Comparison of ENCODE assay signal across 12 mouse cellular contexts in genomic region chr7:80121083-80121482, GRCm38 (mm10). TPM values are rescaled to one million over a fixed set of nuclear protein-coding genes. Genes with fewer than 3 reads are reported as not detected.
DNase-seq lines count a peak whose midpoint lies in the region; ATAC-seq and TF ChIP-seq lines count a peak whose summit lies in the region.
"Had no signal": no experiment of that assay in that cellular context is flagged by ENCODE, and none has a peak within 500 bp of the region (broad histone marks: within the 10 kb centered on the region; RNA-seq: fewer than 3 reads in every experiment).

No protein-coding gene starts in this region.

- no peak for TF ChIP-seq CTCF in lung, adult 2 months (IDR thresholded peaks at IDR 0.05; ENCODE audit: insufficient read depth, low read length)
- TF ChIP-seq CTCF in stomach, postnatal 0 days (IDR thresholded peaks at IDR 0.05; ENCODE audit: low read depth): no peak
- no peak for TF ChIP-seq CTCF in hindbrain, postnatal 0 days (IDR thresholded peaks at IDR 0.05; ENCODE audit: low read depth)

- 0 out of 2 replicates have a peak overlapping the region, but pooled peaks have one; percentile 16 for H3K4me2 ChIP-seq in heart, embryonic 13.5 days
- H3K4me2 ChIP-seq in limb, embryonic 15.5 days: no peak overlapping the region
- no peak overlapping the region for H3K4me2 ChIP-seq in stomach, postnatal 0 days (replicated peaks; ENCODE audit: low read depth)
- no peak overlapping the region for H3K4me2 ChIP-seq in hindbrain, postnatal 0 days (ENCODE audit: low read depth, low read length)
- H3K4me2 ChIP-seq: forebrain, embryonic 12.5 days; hindbrain, embryonic 15.5 days had no signal

- peak overlapping the region; percentile 37 for H3K9ac ChIP-seq in heart, embryonic 13.5 days
- no peak overlapping the region for H3K9ac ChIP-seq in limb, embryonic 15.5 days
- no peak overlapping the region for H3K9ac ChIP-seq in stomach, postnatal 0 days (ENCODE audit: low read length)
- H3K9ac ChIP-seq in hindbrain, postnatal 0 days (replicated peaks; ENCODE audit: low read length): no peak overlapping the region
- H3K9ac ChIP-seq: forebrain, embryonic 12.5 days; hindbrain, embryonic 15.5 days had no signal

- peak; percentile 24 to 69 for DNase-seq in lung, adult 18-20 months
- no peak for DNase-seq in lung, adult 2 months
- DNase-seq in stomach, postnatal 0 days (ENCODE audit: low spot score): no peak
- DNase-seq in left cerebral cortex, adult 8-10 months (ENCODE audit: low spot score in 2 of 2): no peak
- DNase-seq in hindbrain, postnatal 0 days (ENCODE audit: low spot score): no peak
- no peak for DNase-seq in urinary bladder, postnatal 25 days (ENCODE audit: low spot score)
- DNase-seq: left cerebral cortex, postnatal 4 days had no signal

- 0 out of 2 replicates have a peak, but pooled peaks cover 3% of the 10 kb centered on the region for H3K4me1 ChIP-seq in lung, adult 2 months (ENCODE audit: control insufficient read depth, insufficient read depth, low read length)
- H3K4me1 ChIP-seq in heart, embryonic 13.5 days: peaks cover 61% of the 10 kb centered on the region
- peaks cover 18% of the 10 kb centered on the region; the same call in 1 of the 2 replicates for H3K4me1 ChIP-seq in limb, embryonic 15.5 days
- 0 out of 2 replicates have a peak, but pooled peaks cover 3% of the 10 kb centered on the region for H3K4me1 ChIP-seq in stomach, postnatal 0 days (replicated peaks; ENCODE audit: control insufficient read depth, insufficient read depth)
- H3K4me1 ChIP-seq in hindbrain, postnatal 0 days (ENCODE audit: insufficient read depth, low read length): 0 out of 2 replicates have a peak, but pooled peaks cover 1% of the 10 kb centered on the region

- peak overlapping the region; percentile 98 for H3K27ac ChIP-seq in heart, embryonic 13.5 days (replicated peaks)
- H3K27ac ChIP-seq in limb, embryonic 15.5 days: 0 out of 2 replicates have a peak overlapping the region, but pooled peaks have one; percentile 40
- H3K27ac ChIP-seq in stomach, postnatal 0 days (replicated peaks): peak overlapping the region; percentile 73
- H3K27ac ChIP-seq in hindbrain, postnatal 0 days: no peak overlapping the region
- H3K27ac ChIP-seq: forebrain, embryonic 12.5 days; hindbrain, embryonic 15.5 days had no signal

- H3K9me3 ChIP-seq in heart, embryonic 13.5 days: no peaks in the 10 kb centered on the region
- no peaks in the 10 kb centered on the region for H3K9me3 ChIP-seq in limb, embryonic 15.5 days
- H3K9me3 ChIP-seq in stomach, postnatal 0 days (ENCODE audit: control insufficient read depth, low read length): no peaks in the 10 kb centered on the region
- H3K9me3 ChIP-seq in hindbrain, postnatal 0 days (ENCODE audit: low read length): no peaks in the 10 kb centered on the region
- H3K9me3 ChIP-seq: forebrain, embryonic 12.5 days; hindbrain, embryonic 15.5 days had no signal

- H3K36me3 ChIP-seq in heart, embryonic 13.5 days: no peaks in the 10 kb centered on the region
- H3K36me3 ChIP-seq in limb, embryonic 15.5 days: no peaks in the 10 kb centered on the region
- no peaks in the 10 kb centered on the region for H3K36me3 ChIP-seq in stomach, postnatal 0 days (ENCODE audit: control insufficient read depth, insufficient read depth, low read length)
- no peaks in the 10 kb centered on the region for H3K36me3 ChIP-seq in hindbrain, postnatal 0 days (ENCODE audit: insufficient read depth, low read length)
- H3K36me3 ChIP-seq: forebrain, embryonic 12.5 days; hindbrain, embryonic 15.5 days had no signal

- 47% methylated on average over 5 of the region's 5 CpGs for WGBS in lung, adult 2 months
- WGBS in heart, embryonic 13.5 days: 27% methylated on average over 5 of the region's 5 CpGs
- 31% methylated on average over 5 of the region's 5 CpGs for WGBS in limb, embryonic 15.5 days
- 41% methylated on average over 5 of the region's 5 CpGs for WGBS in stomach, postnatal 0 days
- 52% methylated on average over 5 of the region's 5 CpGs for WGBS in hindbrain, postnatal 0 days

- no peaks in the 10 kb centered on the region for H3K27me3 ChIP-seq in heart, embryonic 13.5 days (replicated peaks)
- H3K27me3 ChIP-seq in limb, embryonic 15.5 days: no peaks in the 10 kb centered on the region
- H3K27me3 ChIP-seq in stomach, postnatal 0 days (ENCODE audit: control insufficient read depth, insufficient read depth, low read length): no peaks in the 10 kb centered on the region
- no peaks in the 10 kb centered on the region for H3K27me3 ChIP-seq in hindbrain, postnatal 0 days (ENCODE audit: insufficient read depth, low read length)
- H3K27me3 ChIP-seq: forebrain, embryonic 12.5 days; hindbrain, embryonic 15.5 days had no signal

- peak; percentile 34 for TF ChIP-seq EP300 in stomach, postnatal 0 days (optimal IDR thresholded peaks at IDR 0.05)

- H3K4me3 ChIP-seq in lung, adult 2 months (replicated peaks; ENCODE audit: extremely low read depth, low read depth, low read length): no peak overlapping the region
- H3K4me3 ChIP-seq in heart, embryonic 13.5 days: no peak overlapping the region
- no peak overlapping the region for H3K4me3 ChIP-seq in limb, embryonic 15.5 days
- no peak overlapping the region for H3K4me3 ChIP-seq in stomach, postnatal 0 days (ENCODE audit: low read depth, low read length)
- no peak overlapping the region for H3K4me3 ChIP-seq in hindbrain, postnatal 0 days (ENCODE audit: low read length)
- H3K4me3 ChIP-seq: forebrain, embryonic 12.5 days; hindbrain, embryonic 15.5 days had no signal

- ATAC-seq in heart, embryonic 13.5 days (ENCODE audit: extremely low read depth, insufficient number of reproducible peaks, low FRiP score, low TSS enrichment): peak; percentile 47; the same call in 1 of the 2 replicates
- ATAC-seq in limb, embryonic 15.5 days (ENCODE audit: insufficient number of reproducible peaks, low FRiP score, low TSS enrichment, low read depth): no peak; the same call in 1 of the 2 replicates
- peak; percentile 69 for ATAC-seq in stomach, postnatal 0 days (ENCODE audit: low FRiP score, low TSS enrichment)
- no peak for ATAC-seq in hindbrain, postnatal 0 days
- ATAC-seq: midbrain, embryonic 16.5 days had no signal

- no peak for TF ChIP-seq POLR2A in lung, adult 2 months (IDR thresholded peaks at IDR 0.05; ENCODE audit: borderline replicate concordance, extremely low read depth, low read depth, low read length)

RNA-seq across cellular contexts. Expression of gene Idh2, which starts 5.9 kb away (rescaled TPM):
- polyA plus RNA-seq in lung, adult 2 months (2012; rRNA removed): 144 and 162 TPM in 2 replicates
- 1,911 and 2,152 TPM in 2 replicates for polyA plus RNA-seq in heart, embryonic 13.5 days (2015; fragmentation: Nextera tagmentation; extraction: Ambion mirVana)
- polyA plus RNA-seq in limb, embryonic 15.5 days (2015; fragmentation: Nextera tagmentation; extraction: Ambion mirVana): 546 and 644 TPM in 2 replicates
- 288 TPM in 2 replicates for polyA plus RNA-seq in stomach, postnatal 0 days (2015; fragmentation: Nextera tagmentation; extraction: Ambion mirVana)
- 10 to 100 TPM; 61.7 to 68.1 (median 64.0) TPM for total RNA-seq in left cerebral cortex, adult 8-10 months (2022)
- total RNA-seq in hindbrain, postnatal 0 days (2014; rRNA removed): 126 and 161 TPM in 2 replicates
- 152 and 158 TPM in 2 replicates for polyA plus RNA-seq in hindbrain, postnatal 0 days (2015; fragmentation: Nextera tagmentation; extraction: Ambion mirVana)

Comparison
In these comparisons a context has a peak if more than half of its experiments do, and no peak if none do; other contexts are left out.
1. DNase-seq: peak in lung, adult 18-20 months (2 of 2); none in lung, adult 2 months (single experiment), stomach, postnatal 0 days (single experiment), left cerebral cortex, adult 8-10 months (0 of 2), hindbrain, postnatal 0 days (single experiment) and urinary bladder, postnatal 25 days (single experiment).
2. ATAC-seq: peak in heart, embryonic 13.5 days (single experiment) and stomach, postnatal 0 days (single experiment); none in limb, embryonic 15.5 days (single experiment) and hindbrain, postnatal 0 days (single experiment).